In genomic region chr8:80497323-80497722, GRCm38 (mm10) we compare ENCODE assay signal across 30 mouse cellular contexts. TPM values are rescaled to one million over a fixed set of nuclear protein-coding genes. Genes with fewer than 3 reads are reported as not detected.
DNase-seq lines count a peak whose midpoint lies in the region; ATAC-seq and TF ChIP-seq lines count a peak whose summit lies in the region.
"Had no signal": no experiment of that assay in that cellular context is flagged by ENCODE, and none has a peak within 500 bp of the region (broad histone marks: within the 10 kb centered on the region; RNA-seq: fewer than 3 reads in every experiment).

No protein-coding gene starts in this region.

- H3K4me1 ChIP-seq in heart, embryonic 13.5 days = peaks cover 7% of the 10 kb centered on the region
- H3K4me1 ChIP-seq in liver, embryonic 14.5 days (replicated peaks; ENCODE audit: control insufficient read depth in 2 of 2, insufficient read depth in 2 of 2, low read length in 1 of 2) = peaks cover 25 to 44% of the 10 kb centered on the region in 2 experiments

- H3K4me2 ChIP-seq in heart, embryonic 13.5 days = peak overlapping the region; percentile 40; the same call in 1 of the 2 replicates
- H3K4me2 ChIP-seq in liver, embryonic 14.5 days (ENCODE audit: low read depth) = peak overlapping the region; percentile 98
- H3K4me2 ChIP-seq: embryonic facial prominence, embryonic 13.5 days; forebrain, embryonic 12.5 days; heart, embryonic 15.5 days; hindbrain, embryonic 14.5 days; lung, embryonic 15.5 days; midbrain, embryonic 13.5 days; neural tube, embryonic 13.5 days; stomach, embryonic 15.5 days had no signal

- no peak for DNase-seq in heart, postnatal 36 days
- DNase-seq in liver = peak; percentile 64
- DNase-seq in liver, embryonic 14.5 days (ENCODE audit: low read depth in 3 of 3, low spot score in 3 of 3) = no peak
- no peak for DNase-seq in right cerebral cortex, postnatal 10 days (ENCODE audit: low spot score in 2 of 2)
- DNase-seq in lung, postnatal 10 days = no peak
- DNase-seq: adrenal gland, postnatal 10 days; B cell, adult 2 months; cerebellum, adult 18-20 months; cerebellum, postnatal 10 days; forebrain, postnatal 0 days; heart, adult 11 months; kidney, adult 9 months; kidney, postnatal 10 days; layer of hippocampus, postnatal 36 days; left cerebral cortex, postnatal 4 days; right cerebral cortex, postnatal 14 days had no signal

- H3K9ac ChIP-seq in heart, embryonic 13.5 days = no peak overlapping the region
- H3K9ac ChIP-seq in liver, embryonic 14.5 days (replicated peaks) = peak overlapping the region; percentile 88
- H3K9ac ChIP-seq: embryonic facial prominence, embryonic 13.5 days; forebrain, embryonic 12.5 days; forebrain, postnatal 0 days; heart, embryonic 15.5 days; hindbrain, embryonic 14.5 days; lung, embryonic 15.5 days; midbrain, embryonic 13.5 days; neural tube, embryonic 13.5 days; stomach, embryonic 15.5 days had no signal

- ATAC-seq in heart, embryonic 13.5 days (ENCODE audit: extremely low read depth, insufficient number of reproducible peaks, low FRiP score, low TSS enrichment) = no peak
- ATAC-seq in liver, embryonic 14.5 days (ENCODE audit: insufficient read depth) = no peak
- ATAC-seq: forebrain, postnatal 0 days; intestine, postnatal 0 days; midbrain, embryonic 13.5 days had no signal

- H3K4me3 ChIP-seq in heart, embryonic 13.5 days = no peak overlapping the region
- H3K4me3 ChIP-seq in liver, embryonic 14.5 days (ENCODE audit: insufficient read depth in 1 of 2, low read depth in 2 of 2, low read length in 2 of 2) = peak overlapping the region; percentile 83 to 85
- H3K4me3 ChIP-seq: embryonic facial prominence, embryonic 13.5 days; forebrain, embryonic 12.5 days; heart, embryonic 15.5 days; lung, embryonic 15.5 days; midbrain, embryonic 13.5 days; neural tube, embryonic 13.5 days; stomach, embryonic 15.5 days had no signal

- H3K9me3 ChIP-seq in heart, embryonic 13.5 days = no peaks in the 10 kb centered on the region
- no peaks in the 10 kb centered on the region for H3K9me3 ChIP-seq in liver, embryonic 14.5 days (ENCODE audit: control insufficient read depth, low read length)
- H3K9me3 ChIP-seq: embryonic facial prominence, embryonic 13.5 days; forebrain, embryonic 12.5 days; heart, embryonic 15.5 days; lung, embryonic 15.5 days; midbrain, embryonic 13.5 days; neural tube, embryonic 13.5 days; stomach, embryonic 15.5 days had no signal

- peak; percentile 42; the same call in 1 of the 2 replicates for TF ChIP-seq EP300 in liver, embryonic 14.5 days (IDR thresholded peaks at IDR 0.05; ENCODE audit: low read depth)

- intact Hi-C loops in heart, postnatal 36 days (cut with DNase I) = no loop called here

- H3K36me3 ChIP-seq in heart, embryonic 13.5 days = no peaks in the 10 kb centered on the region
- peaks cover 65% of the 10 kb centered on the region for H3K36me3 ChIP-seq in liver, embryonic 14.5 days (replicated peaks; ENCODE audit: control insufficient read depth, insufficient read depth, low read depth)
- H3K36me3 ChIP-seq: embryonic facial prominence, embryonic 13.5 days; forebrain, embryonic 12.5 days; heart, embryonic 15.5 days; lung, embryonic 15.5 days; midbrain, embryonic 13.5 days; neural tube, embryonic 13.5 days; stomach, embryonic 15.5 days had no signal

- WGBS in heart, embryonic 13.5 days = 68% methylated on average over 4 of the region's 4 CpGs
- 28% methylated on average over 4 of the region's 4 CpGs for WGBS in liver, embryonic 14.5 days (ENCODE audit: insufficient replicate concordance)

- H3K27ac ChIP-seq in heart, embryonic 13.5 days (replicated peaks) = no peak overlapping the region
- H3K27ac ChIP-seq in liver, embryonic 14.5 days = peak overlapping the region; percentile 99
- H3K27ac ChIP-seq: embryonic facial prominence, embryonic 13.5 days; forebrain, embryonic 12.5 days; heart, embryonic 15.5 days; hindbrain, embryonic 14.5 days; lung, embryonic 15.5 days; macrophage; midbrain, embryonic 13.5 days; neural tube, embryonic 13.5 days; stomach, embryonic 15.5 days had no signal

- no peak for TF ChIP-seq CTCF in liver, embryonic 14.5 days (IDR thresholded peaks at IDR 0.05; ENCODE audit: low read depth)

- H3K27me3 ChIP-seq in heart, embryonic 13.5 days (replicated peaks) = no peaks in the 10 kb centered on the region
- no peaks in the 10 kb centered on the region for H3K27me3 ChIP-seq in liver, embryonic 14.5 days (ENCODE audit: control insufficient read depth, insufficient read depth, low read length)
- H3K27me3 ChIP-seq: embryonic facial prominence, embryonic 13.5 days; forebrain, embryonic 12.5 days; heart, embryonic 15.5 days; lung, embryonic 15.5 days; neural tube, embryonic 13.5 days; stomach, embryonic 15.5 days had no signal

RNA-seq across cellular contexts. Expression of gene Gypa, which starts 3.7 kb away (rescaled TPM):
- 23.2 and 28.8 TPM in 2 replicates for polyA plus RNA-seq in heart, embryonic 13.5 days (2015; fragmentation: Nextera tagmentation; extraction: Ambion mirVana)
- under 1 TPM; 0.42 to 0.54 TPM for total RNA-seq in heart, postnatal 36 days (2021)
- 349 and 449 TPM in 2 replicates for polyA plus RNA-seq in liver, embryonic 14.5 days (2012; rRNA removed)
- polyA plus RNA-seq in liver, embryonic 14.5 days (2014; fragmentation: Nextera tagmentation; extraction: Ambion mirVana) = 691 and 694 TPM in 2 replicates
- total RNA-seq: forebrain, postnatal 0 days; gastrocnemius, adult 8-10 months; left cerebral cortex, postnatal 4 days had no signal
- polyA plus RNA-seq: large intestine, adult 2 months; macrophage; small intestine, adult 2 months had no signal

Comparison
In these comparisons a context has a peak if more than half of its experiments do, and no peak if none do; other contexts are left out.
1. RNA of gene Gypa, which starts 3.7 kb away (polyA plus RNA-seq): 349 to 694 TPM in liver, embryonic 14.5 days; 23.2 to 28.8 TPM in heart, embryonic 13.5 days; every median in the first group is over 10 times any median in the second.